Mouse (Mus musculus) hindbrain, embryonic 16.5 days (tissue): ENCODE results near the gene Gpr45. TPM values are rescaled to one million over a fixed set of nuclear protein-coding genes. Genes with fewer than 3 reads are reported as not detected.

Experiments
- ATAC-seq: fragments of 200-750 bp; cut with Nextera tagmentation; 2 replicates; pipeline ENCODE4 v1.8.0; 2017; ENCODE audit warnings: moderate TSS enrichment, moderate library complexity
- H3K27ac ChIP-seq: fragments of 300-500 bp; sonication (generic); 2 replicates; pipeline ENCODE4 v1.5.1; 2014; ENCODE audit warnings: low read depth, mild to moderate bottlenecking, control low read depth, low read length, moderate library complexity
- H3K27me3 ChIP-seq: fragments of 300-500 bp; sonication (generic); replicated peaks from 2 replicates; pipeline ENCODE4 v1.6.1; 2014; ENCODE audit warnings: low read length; ENCODE audit not compliant: control insufficient read depth, insufficient read depth
- H3K36me3 ChIP-seq: fragments of 300-500 bp; sonication (generic); 2 replicates; pipeline ENCODE4 v1.6.1; 2014; ENCODE audit warnings: mild to moderate bottlenecking, low read length, moderate library complexity, mixed read lengths; ENCODE audit not compliant: control insufficient read depth, insufficient read depth
- H3K4me1 ChIP-seq: fragments of 300-500 bp; sonication (generic); 2 replicates; pipeline ENCODE4 v1.6.1; 2014; ENCODE audit warnings: low read depth, low read length; ENCODE audit not compliant: control insufficient read depth, insufficient read depth
- H3K4me2 ChIP-seq: fragments of 300-500 bp; sonication (generic); 2 replicates; pipeline ENCODE4 v1.6.1; 2014; ENCODE audit warnings: mild to moderate bottlenecking, low read length, control low read depth, moderate library complexity
- H3K4me3 ChIP-seq: fragments of 300-500 bp; sonication (generic); 2 replicates; pipeline ENCODE4 v1.5.1; 2014; ENCODE audit warnings: mild to moderate bottlenecking, low read length, control low read depth, moderate library complexity
- H3K9ac ChIP-seq: fragments of 300-500 bp; sonication (generic); 2 replicates; pipeline ENCODE4 v1.6.1; 2014; ENCODE audit warnings: low read depth, mild to moderate bottlenecking, control low read depth, low read length, moderate library complexity
- H3K9me3 ChIP-seq: fragments of 300-500 bp; sonication (generic); 2 replicates; pipeline ENCODE4 v1.6.1; 2014; ENCODE audit warnings: mild to moderate bottlenecking, low read length, moderate library complexity; ENCODE audit not compliant: control insufficient read depth
- WGBS: fragments of 180-500 bp; shearing (Covaris S2); extraction: QIAGEN DNeasy Blood & Tissue Kit; methylation state at CpG from one replicate; pipeline ENCODE4 v1.1.7; 2014; 5-methylcytosine and 5-hydroxymethylcytosine counted together
- microRNA-seq: library from miRNA; unstranded; fragments of <30 nt; microRNA quantifications from one replicate; pipeline ENCODE4, GENCODE M21; 2017
- polyA plus RNA-seq: library from polyadenylated mRNA; unstranded; fragments of >200 nt; fragmentation: Nextera tagmentation; extraction: Ambion mirVana; gene quantifications from 2 replicates; pipeline ENCODE4 v1.2.1, GENCODE M21; 2015

Gpr45 gene
- polyA plus RNA-seq, 1 experiment from 2014 or later: 10.9 TPM

- peaks cover 14% of the 10 kb centered on the region for H3K36me3 ChIP-seq
- no peaks in the 10 kb centered on the region for H3K9me3 ChIP-seq
- no peak overlapping the region for H3K27ac ChIP-seq
- H3K4me2 ChIP-seq: no peak overlapping the region
- no peak overlapping the region for H3K4me3 ChIP-seq
- ATAC-seq: no peak
- no peaks in the 10 kb centered on the region for H3K27me3 ChIP-seq
- 83% methylated on average over 7 of the region's 7 CpGs for whole genome bisulfite sequencing
- H3K9ac ChIP-seq: no peak overlapping the region
- no peaks in the 10 kb centered on the region for H3K4me1 ChIP-seq
Observed at GRCm38 (mm10) chr1:43067551-43067950, 114.9 kb downstream of the Gpr45 start.

GRCm38 (mm10) chr1:43070726-43071125 is 118.1 kb downstream of the Gpr45 start:
- Histone ChIP-seq H3K9me3 (no peaks in the 10 kb centered on the region), H3K27me3 (no peaks in the 10 kb centered on the region), H3K4me3 (no peak overlapping the region), H3K27ac (no peak overlapping the region), H3K9ac (no peak overlapping the region), H3K4me1 (no peaks in the 10 kb centered on the region), H3K36me3 (peaks cover 17% of the 10 kb centered on the region), H3K4me2 (no peak overlapping the region)
- no peak for ATAC-seq
- WGBS: 90% methylated on average over 5 of the region's 5 CpGs

GRCm38 (mm10) chr1:43072028-43072427 is 119.4 kb downstream of the Gpr45 start:
- WGBS: 89% methylated on average over 8 of the region's 8 CpGs
- Histone ChIP-seq H3K4me3 (no peak overlapping the region), H3K27me3 (no peaks in the 10 kb centered on the region), H3K36me3 (peaks cover 11% of the 10 kb centered on the region), H3K9me3 (no peaks in the 10 kb centered on the region), H3K4me1 (no peaks in the 10 kb centered on the region), H3K4me2 (no peak overlapping the region), H3K27ac (no peak overlapping the region), H3K9ac (no peak overlapping the region)
- ATAC-seq: no peak

- Histone ChIP-seq H3K4me2 (no peak overlapping the region), H3K36me3 (peaks cover 8% of the 10 kb centered on the region), H3K4me1 (no peaks in the 10 kb centered on the region), H3K27me3 (no peaks in the 10 kb centered on the region), H3K27ac (no peak overlapping the region), H3K9ac (no peak overlapping the region), H3K9me3 (no peaks in the 10 kb centered on the region), H3K4me3 (no peak overlapping the region)
- ATAC-seq: no peak
- WGBS: 71% methylated on average over 1 of the region's 1 CpGs
Observed at GRCm38 (mm10) chr1:43072561-43072960, 119.9 kb downstream of the Gpr45 start.

GRCm38 (mm10) chr1:43074791-43075190 is 122.1 kb downstream of the Gpr45 start:
- no peak overlapping the region for H3K9ac ChIP-seq
- H3K4me2 ChIP-seq: no peak overlapping the region
- H3K4me1 ChIP-seq: no peaks in the 10 kb centered on the region
- H3K4me3 ChIP-seq: no peak overlapping the region
- no peaks in the 10 kb centered on the region for H3K27me3 ChIP-seq
- H3K36me3 ChIP-seq: peaks cover 8% of the 10 kb centered on the region
- H3K27ac ChIP-seq: no peak overlapping the region
- 92% methylated on average over 2 of the region's 2 CpGs for WGBS
- no peak for ATAC-seq
- H3K9me3 ChIP-seq: no peaks in the 10 kb centered on the region

GRCm38 (mm10) chr1:43078124-43078523 is 125.5 kb downstream of the Gpr45 start:
- H3K27ac ChIP-seq: no peak overlapping the region
- H3K27me3 ChIP-seq: no peaks in the 10 kb centered on the region
- peaks cover 8% of the 10 kb centered on the region for H3K36me3 ChIP-seq
- no peak overlapping the region for H3K9ac ChIP-seq
- no peaks in the 10 kb centered on the region for H3K4me1 ChIP-seq
- no peak overlapping the region for H3K4me3 ChIP-seq
- no peak overlapping the region for H3K4me2 ChIP-seq
- 87% methylated on average over 2 of the region's 2 CpGs for WGBS
- no peaks in the 10 kb centered on the region for H3K9me3 ChIP-seq
- no peak for ATAC-seq

- no peak overlapping the region for H3K27ac ChIP-seq
- WGBS: 91% methylated on average over 5 of the region's 5 CpGs
- no peak for ATAC-seq
- H3K9me3 ChIP-seq: no peaks in the 10 kb centered on the region
- no peaks in the 10 kb centered on the region for H3K4me1 ChIP-seq
- no peak overlapping the region for H3K4me3 ChIP-seq
- H3K4me2 ChIP-seq: no peak overlapping the region
- H3K27me3 ChIP-seq: no peaks in the 10 kb centered on the region
- H3K9ac ChIP-seq: no peak overlapping the region
- no peaks in the 10 kb centered on the region for H3K36me3 ChIP-seq
Observed at GRCm38 (mm10) chr1:43082946-43083345, 130.3 kb downstream of the Gpr45 start.

Small RNA genes within 50 kb of the gene (microRNA-seq; reads per million reads assigned to microRNA genes)
- gene Gm24001: not detected

Other genes with a start within 250 kb of the Gpr45 start
- gene Mrps9, start 101.6 kb upstream of the Gpr45 start, polyA plus RNA-seq: 31.3 and 33.2 TPM in 2 replicates
- 15.6 and 17.4 TPM in 2 replicates for gene Tgfbrap1, start 145.8 kb downstream of the Gpr45 start, polyA plus RNA-seq
- gene AI597479, start 145.8 kb downstream of the Gpr45 start, polyA plus RNA-seq: 42.8 and 47.9 TPM in 2 replicates
- gene Fhl2, start 244.1 kb downstream of the Gpr45 start, polyA plus RNA-seq: 27.1 and 30.9 TPM in 2 replicates